Mouse (Mus musculus) erythroblast, embryonic 14.5 days (primary cell): ENCODE results near the gene Flt3.

Experiments
- GATA1 ChIP-seq: IDR thresholded peaks from 2 replicates; pipeline ENCODE4 v1.6.1; 2012; ENCODE audit warnings: low read length, inconsistent platforms, mixed read lengths
- TAL1 ChIP-seq: IDR thresholded peaks from 3 replicates; pipeline ENCODE4 v1.6.1; 2012; ENCODE audit warnings: low read length, inconsistent platforms, mixed read lengths

GRCm38 (mm10) chr5:147448933-147449332, 48.6 kb upstream of the Flt3 start:
- TF ChIP-seq GATA1 = no peak
- TF ChIP-seq TAL1 = no peak
